Mouse (Mus musculus) megakaryocyte, embryonic 14.5 days (primary cell): ENCODE data around the gene Srgap2. TPM values are rescaled to one million over a fixed set of nuclear protein-coding genes. Genes with fewer than 3 reads are reported as not detected.

Source experiments
- H3K27me3 ChIP-seq: replicated peaks from 2 replicates; pipeline ENCODE3; 2012; ENCODE audit warnings: inconsistent platforms
- H3K36me3 ChIP-seq: replicated peaks from 2 replicates; pipeline ENCODE3; 2012; ENCODE audit warnings: low read length, inconsistent platforms, mixed read lengths
- H3K4me1 ChIP-seq: 2 replicates; pipeline ENCODE4 v1.6.1; 2012; ENCODE audit warnings: inconsistent platforms
- H3K4me3 ChIP-seq: replicated peaks from 2 replicates; pipeline ENCODE3; 2012; ENCODE audit warnings: moderate library complexity, mild to moderate bottlenecking, inconsistent platforms
- H3K9me3 ChIP-seq: 2 replicates; pipeline ENCODE4 v1.6.1; 2012; ENCODE audit warnings: inconsistent platforms
- FLI1 ChIP-seq: IDR thresholded peaks from 2 replicates; pipeline ENCODE4 v1.6.1; 2012; ENCODE audit warnings: low read length, inconsistent platforms, mixed read lengths
- GATA1 ChIP-seq: IDR thresholded peaks from 3 replicates; pipeline ENCODE4 v1.6.1; 2012; ENCODE audit warnings: mixed read lengths, low read length, inconsistent platforms, borderline replicate concordance
- polyA plus RNA-seq: library from polyadenylated mRNA; stranded (reverse); fragments of >175 nt; gene quantifications from 2 replicates; pipeline ENCODE4 v1.2.3, GENCODE M21; 2012; ENCODE audit warnings: low replicate concordance; ENCODE audit not compliant: insufficient read depth

The Srgap2 gene
- polyA plus RNA-seq, 1 experiment, result 12.2 TPM

GRCm38 (mm10) chr1:131327167-131327566 lies 200.0 kb downstream of the Srgap2 start:
- no peak overlapping the region for H3K4me3 ChIP-seq
- peaks cover 17% of the 10 kb centered on the region for H3K4me1 ChIP-seq
- H3K9me3 ChIP-seq, result no peaks in the 10 kb centered on the region
- TF ChIP-seq GATA1 (no peak), FLI1 (no peak)
- H3K27me3 ChIP-seq, result no peaks in the 10 kb centered on the region
- H3K36me3 ChIP-seq, result peaks cover 84% of the 10 kb centered on the region

- no peak overlapping the region for H3K4me3 ChIP-seq
- H3K27me3 ChIP-seq, result no peaks in the 10 kb centered on the region
- TF ChIP-seq GATA1, result no peak
- no peak for TF ChIP-seq FLI1
- H3K4me1 ChIP-seq, result peaks cover 24% of the 10 kb centered on the region
- peaks cover 89% of the 10 kb centered on the region for H3K36me3 ChIP-seq
- no peaks in the 10 kb centered on the region for H3K9me3 ChIP-seq
These were observed 202.2 kb downstream of the Srgap2 start for GRCm38 (mm10) chr1:131324816-131325463.

GRCm38 (mm10) chr1:131319598-131320330 lies 207.4 kb downstream of the Srgap2 start:
- H3K36me3 ChIP-seq, result peaks cover 95% of the 10 kb centered on the region
- TF ChIP-seq FLI1 (no peak), GATA1 (no peak)

GRCm38 (mm10) chr1:131318397-131318796 lies 208.8 kb downstream of the Srgap2 start:
- Histone ChIP-seq H3K4me1 (peaks cover 34% of the 10 kb centered on the region), H3K27me3 (no peaks in the 10 kb centered on the region), H3K36me3 (peaks cover 95% of the 10 kb centered on the region), H3K4me3 (no peak overlapping the region), H3K9me3 (no peaks in the 10 kb centered on the region)
- no peak for TF ChIP-seq GATA1
- TF ChIP-seq FLI1, result no peak

More at GRCm38 (mm10) chr1:131319598-131320330, 207.4 kb downstream of the Srgap2 start:
- Histone ChIP-seq H3K9me3 (no peaks in the 10 kb centered on the region), H3K4me1 (peaks cover 34% of the 10 kb centered on the region), H3K4me3 (no peak overlapping the region), H3K27me3 (no peaks in the 10 kb centered on the region)

- Histone ChIP-seq H3K4me1 (peaks cover 34% of the 10 kb centered on the region), H3K27me3 (no peaks in the 10 kb centered on the region), H3K36me3 (peaks cover 96% of the 10 kb centered on the region), H3K9me3 (no peaks in the 10 kb centered on the region), H3K4me3 (no peak overlapping the region)
- TF ChIP-seq FLI1, result no peak
- no peak for TF ChIP-seq GATA1
These were observed 209.5 kb downstream of the Srgap2 start for GRCm38 (mm10) chr1:131317625-131318024.

GRCm38 (mm10) chr1:131311284-131311683 lies 215.9 kb downstream of the Srgap2 start:
- Histone ChIP-seq H3K9me3 (no peaks in the 10 kb centered on the region), H3K36me3 (peaks cover 74% of the 10 kb centered on the region), H3K4me3 (no peak overlapping the region), H3K27me3 (no peaks in the 10 kb centered on the region), H3K4me1 (peaks cover 4% of the 10 kb centered on the region; the same call in 1 of the 2 replicates)
- TF ChIP-seq GATA1 (no peak), FLI1 (no peak)

GRCm38 (mm10) chr1:131310237-131310818 lies 216.8 kb downstream of the Srgap2 start:
- no peak overlapping the region for H3K4me3 ChIP-seq
- no peaks in the 10 kb centered on the region for H3K27me3 ChIP-seq
- H3K9me3 ChIP-seq, result no peaks in the 10 kb centered on the region
- peaks cover 65% of the 10 kb centered on the region for H3K36me3 ChIP-seq
- H3K4me1 ChIP-seq, result peaks cover 4% of the 10 kb centered on the region; the same call in 1 of the 2 replicates
- no peak for TF ChIP-seq FLI1
- no peak for TF ChIP-seq GATA1

GRCm38 (mm10) chr1:131300750-131301149 lies 226.4 kb downstream of the Srgap2 start:
- no peak for TF ChIP-seq GATA1
- TF ChIP-seq FLI1, result no peak
- peaks cover 62% of the 10 kb centered on the region for H3K36me3 ChIP-seq
- H3K4me3 ChIP-seq, result no peak overlapping the region
- no peaks in the 10 kb centered on the region for H3K27me3 ChIP-seq
- H3K4me1 ChIP-seq, result peaks cover 27% of the 10 kb centered on the region
- H3K9me3 ChIP-seq, result no peaks in the 10 kb centered on the region

- H3K36me3 ChIP-seq, result peaks cover 71% of the 10 kb centered on the region
- H3K9me3 ChIP-seq, result no peaks in the 10 kb centered on the region
- no peak for TF ChIP-seq GATA1
- TF ChIP-seq FLI1, result no peak
These were observed 227.4 kb downstream of the Srgap2 start for GRCm38 (mm10) chr1:131299788-131300187.

GRCm38 (mm10) chr1:131299240-131299639 lies 227.9 kb downstream of the Srgap2 start:
- peaks cover 77% of the 10 kb centered on the region for H3K36me3 ChIP-seq
- H3K4me3 ChIP-seq, result no peak overlapping the region

More at GRCm38 (mm10) chr1:131299788-131300187, 227.4 kb downstream of the Srgap2 start:
- Histone ChIP-seq H3K27me3 (no peaks in the 10 kb centered on the region), H3K4me3 (no peak overlapping the region), H3K4me1 (peaks cover 27% of the 10 kb centered on the region)

More at GRCm38 (mm10) chr1:131299240-131299639, 227.9 kb downstream of the Srgap2 start:
- H3K9me3 ChIP-seq, result no peaks in the 10 kb centered on the region
- H3K4me1 ChIP-seq, result peaks cover 27% of the 10 kb centered on the region
- TF ChIP-seq FLI1 (no peak), GATA1 (no peak)
- H3K27me3 ChIP-seq, result no peaks in the 10 kb centered on the region
